Mouse (Mus musculus): Measurements from ENCODE around the gene Gm5105. TPM values are rescaled to one million over a fixed set of nuclear protein-coding genes. Genes with fewer than 3 reads are reported as not detected.
A peak's percentile ranks its signal among the peaks of the same experiment; 100 is the strongest.

Gene Gm5105
- polyA plus RNA-seq (2015; fragmentation: Nextera tagmentation; extraction: Ambion mirVana): 0.11 and 0.12 TPM in 2 replicates

GRCm38 (mm10) chr3:138067288-138067687 is at the start of gene Gm5105:
Gene Gm5105 (minus strand): TSS chr3:138067388.
- Histone ChIP-seq H3K4me3 (no peak within 1 kb of the TSS), H3K36me3 (replicated peaks) (no peaks in the 10 kb centered on the region), H3K4me2 (0 out of 2 replicates have a peak within 1 kb of the TSS, but pooled peaks have one; percentile 18), H3K9ac (no peak within 1 kb of the TSS), H3K27me3 (replicated peaks) (no peaks in the 10 kb centered on the region; the same call in 1 of the 2 replicates), H3K9me3 (no peaks in the 10 kb centered on the region), H3K4me1 (peaks cover 11% of the 10 kb centered on the region), H3K27ac (no peak within 1 kb of the TSS)
- 92% methylated on average over 12 of the region's 12 CpGs for WGBS
- no peak for ATAC-seq (replicated peaks)

GRCm38 (mm10) chr3:138116871-138117270 is 49.7 kb upstream of the Gm5105 start:
- no peaks in the 10 kb centered on the region for H3K27me3 ChIP-seq (replicated peaks)
- no peaks in the 10 kb centered on the region for H3K36me3 ChIP-seq (replicated peaks)
- H3K9me3 ChIP-seq: no peaks in the 10 kb centered on the region
- no peak overlapping the region for H3K27ac ChIP-seq
- H3K9ac ChIP-seq: no peak overlapping the region
- ATAC-seq (replicated peaks): no peak
- no peak overlapping the region for H3K4me2 ChIP-seq
- H3K4me3 ChIP-seq: no peak overlapping the region
- 87% methylated on average over 4 of the region's 4 CpGs for WGBS
- H3K4me1 ChIP-seq: no peaks in the 10 kb centered on the region

GRCm38 (mm10) chr3:138114106-138114505 is 46.9 kb upstream of the Gm5105 start:
- H3K4me2 ChIP-seq: no peak overlapping the region
- no peaks in the 10 kb centered on the region for H3K36me3 ChIP-seq (replicated peaks)
- H3K4me3 ChIP-seq: no peak overlapping the region
- no peak for ATAC-seq (replicated peaks)
- H3K27me3 ChIP-seq (replicated peaks): no peaks in the 10 kb centered on the region
- H3K4me1 ChIP-seq: no peaks in the 10 kb centered on the region
- 87% methylated on average over 17 of the region's 17 CpGs for WGBS
- H3K9ac ChIP-seq: no peak overlapping the region
- H3K9me3 ChIP-seq: no peaks in the 10 kb centered on the region
- no peak overlapping the region for H3K27ac ChIP-seq

- Histone ChIP-seq H3K9me3 (no peaks in the 10 kb centered on the region), H3K4me3 (no peak overlapping the region), H3K27me3 (replicated peaks) (no peaks in the 10 kb centered on the region), H3K36me3 (replicated peaks) (no peaks in the 10 kb centered on the region), H3K4me1 (no peaks in the 10 kb centered on the region), H3K27ac (no peak overlapping the region), H3K4me2 (no peak overlapping the region), H3K9ac (no peak overlapping the region)
- no peak for ATAC-seq (replicated peaks)
- 91% methylated on average over 19 of the region's 19 CpGs for WGBS
These were observed 44.0 kb upstream of the Gm5105 start for GRCm38 (mm10) chr3:138110910-138111782.

GRCm38 (mm10) chr3:138106887-138107286 is 39.7 kb upstream of the Gm5105 start:
- no peak for ATAC-seq (replicated peaks)
- Histone ChIP-seq H3K27me3 (replicated peaks) (no peaks in the 10 kb centered on the region), H3K9me3 (no peaks in the 10 kb centered on the region), H3K4me3 (no peak overlapping the region), H3K27ac (no peak overlapping the region), H3K4me2 (no peak overlapping the region), H3K4me1 (no peaks in the 10 kb centered on the region), H3K9ac (no peak overlapping the region), H3K36me3 (replicated peaks) (no peaks in the 10 kb centered on the region)
- WGBS: 95% methylated on average over 10 of the region's 10 CpGs

- no peak overlapping the region for H3K4me2 ChIP-seq
- H3K9me3 ChIP-seq: no peaks in the 10 kb centered on the region
- H3K4me3 ChIP-seq: no peak overlapping the region
- H3K36me3 ChIP-seq (replicated peaks): no peaks in the 10 kb centered on the region
- ATAC-seq (replicated peaks): no peak
- H3K27ac ChIP-seq: no peak overlapping the region
- H3K27me3 ChIP-seq (replicated peaks): no peaks in the 10 kb centered on the region
- WGBS: 68% methylated on average over 5 of the region's 5 CpGs
- no peaks in the 10 kb centered on the region for H3K4me1 ChIP-seq
- no peak overlapping the region for H3K9ac ChIP-seq
These were observed 37.9 kb upstream of the Gm5105 start for GRCm38 (mm10) chr3:138105056-138105455.

- H3K27me3 ChIP-seq (replicated peaks): no peaks in the 10 kb centered on the region
- no peaks in the 10 kb centered on the region for H3K4me1 ChIP-seq
- H3K27ac ChIP-seq: no peak overlapping the region
- no peaks in the 10 kb centered on the region for H3K36me3 ChIP-seq (replicated peaks)
- 92% methylated on average over 4 of the region's 4 CpGs for WGBS
- no peak overlapping the region for H3K4me3 ChIP-seq
- no peak overlapping the region for H3K4me2 ChIP-seq
- no peak for ATAC-seq (replicated peaks)
- H3K9ac ChIP-seq: no peak overlapping the region
- no peaks in the 10 kb centered on the region for H3K9me3 ChIP-seq
These were observed 36.5 kb upstream of the Gm5105 start for GRCm38 (mm10) chr3:138103690-138104089.

- Histone ChIP-seq H3K4me1 (no peaks in the 10 kb centered on the region), H3K9ac (no peak overlapping the region), H3K4me2 (no peak overlapping the region), H3K4me3 (no peak overlapping the region), H3K27ac (no peak overlapping the region), H3K27me3 (replicated peaks) (no peaks in the 10 kb centered on the region), H3K9me3 (no peaks in the 10 kb centered on the region), H3K36me3 (replicated peaks) (no peaks in the 10 kb centered on the region)
- no peak for ATAC-seq (replicated peaks)
- 79% methylated on average over 4 of the region's 4 CpGs for WGBS
These were observed 34.7 kb upstream of the Gm5105 start for GRCm38 (mm10) chr3:138101936-138102335.

GRCm38 (mm10) chr3:138097718-138098117 is 30.5 kb upstream of the Gm5105 start:
- Histone ChIP-seq H3K27me3 (replicated peaks) (no peaks in the 10 kb centered on the region), H3K4me1 (no peaks in the 10 kb centered on the region), H3K9ac (no peak overlapping the region), H3K27ac (no peak overlapping the region), H3K36me3 (replicated peaks) (no peaks in the 10 kb centered on the region), H3K4me3 (no peak overlapping the region), H3K4me2 (no peak overlapping the region), H3K9me3 (no peaks in the 10 kb centered on the region)
- ATAC-seq (replicated peaks): peak; percentile 37
- 73% methylated on average over 1 of the region's 1 CpGs for WGBS

- Histone ChIP-seq H3K4me1 (no peaks in the 10 kb centered on the region), H3K4me2 (no peak overlapping the region), H3K4me3 (no peak overlapping the region), H3K9ac (no peak overlapping the region), H3K9me3 (no peaks in the 10 kb centered on the region), H3K27me3 (replicated peaks) (no peaks in the 10 kb centered on the region), H3K36me3 (replicated peaks) (no peaks in the 10 kb centered on the region), H3K27ac (no peak overlapping the region)
- no peak for ATAC-seq (replicated peaks)
- 83% methylated on average over 19 of the region's 19 CpGs for WGBS
These were observed 29.3 kb upstream of the Gm5105 start for GRCm38 (mm10) chr3:138096263-138097028.

GRCm38 (mm10) chr3:138095718-138096117 is 28.5 kb upstream of the Gm5105 start:
- no peaks in the 10 kb centered on the region for H3K9me3 ChIP-seq
- no peak overlapping the region for H3K27ac ChIP-seq
- WGBS: 55% methylated on average over 10 of the region's 10 CpGs
- no peak overlapping the region for H3K4me3 ChIP-seq
- no peak overlapping the region for H3K4me2 ChIP-seq
- no peaks in the 10 kb centered on the region for H3K36me3 ChIP-seq (replicated peaks)
- no peaks in the 10 kb centered on the region for H3K4me1 ChIP-seq
- H3K9ac ChIP-seq: no peak overlapping the region
- no peaks in the 10 kb centered on the region for H3K27me3 ChIP-seq (replicated peaks)
- peak; percentile 71 for ATAC-seq (replicated peaks)

GRCm38 (mm10) chr3:138095301-138095700 is 28.1 kb upstream of the Gm5105 start:
- Histone ChIP-seq H3K4me3 (no peak overlapping the region), H3K27me3 (replicated peaks) (no peaks in the 10 kb centered on the region), H3K36me3 (replicated peaks) (no peaks in the 10 kb centered on the region), H3K27ac (no peak overlapping the region), H3K4me2 (no peak overlapping the region), H3K9ac (no peak overlapping the region), H3K9me3 (no peaks in the 10 kb centered on the region), H3K4me1 (no peaks in the 10 kb centered on the region)
- ATAC-seq (replicated peaks): no peak
- 82% methylated on average over 3 of the region's 3 CpGs for WGBS

All from midbrain, embryonic 15.5 days (tissue).